Mouse (Mus musculus) retina, postnatal 7 days (tissue): ENCODE data around the gene Stard10.

Source experiments
- DNase-seq: peaks from one replicate; pipeline ENCODE4 v3.0.0-alpha.2; 2012; ENCODE audit warnings: low read depth, low spot score

Gene Stard10

DNA sequence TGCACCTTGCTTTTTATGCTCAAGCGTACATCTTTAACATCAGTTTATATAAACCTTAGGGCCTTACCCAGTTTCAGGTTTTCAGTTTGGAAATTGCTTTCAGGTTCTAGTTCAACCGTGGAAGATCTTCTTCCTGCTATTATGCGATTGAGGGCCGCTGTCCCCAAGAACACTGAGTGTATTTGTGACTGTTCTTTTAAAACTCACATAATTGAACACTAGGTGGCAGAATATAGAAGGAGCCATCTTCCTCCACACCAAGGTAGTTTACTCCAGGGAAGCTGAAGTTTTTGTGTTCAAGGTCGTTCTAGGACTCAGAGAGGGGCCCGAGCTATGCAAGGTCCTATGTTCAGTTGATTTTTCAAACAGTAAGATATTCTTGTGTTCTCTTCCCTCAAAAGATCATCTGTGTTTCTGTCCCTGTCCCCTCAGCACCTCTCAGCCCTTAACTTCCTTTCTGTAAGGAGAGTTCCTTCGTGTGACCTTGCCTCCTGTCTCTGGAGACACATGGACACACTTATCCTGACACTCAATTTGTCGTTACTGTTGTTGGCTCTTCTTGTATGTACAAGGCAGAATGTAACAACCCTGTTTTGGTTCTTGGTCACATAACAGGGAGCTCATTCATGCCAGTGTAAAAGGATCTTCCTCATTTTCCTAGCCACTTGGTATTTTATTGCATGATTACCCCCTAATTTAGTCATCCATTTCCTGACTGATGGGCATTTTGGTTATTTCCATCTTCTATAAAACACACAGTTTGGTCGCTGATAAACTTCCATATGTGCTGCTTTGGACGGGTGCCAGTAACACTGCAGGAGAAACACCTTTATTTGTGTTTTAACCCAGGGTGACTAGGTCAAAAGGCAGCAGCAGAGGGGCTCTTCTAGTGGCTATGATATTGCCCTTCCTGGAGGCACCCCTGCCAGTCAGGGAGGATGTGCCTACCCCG lies 51.3 kb downstream of the Stard10 start:
- DNase-seq: no peak

- no peak for DNase-seq
Observed at GRCm38 (mm10) chr7:101369666-101370065, 52.8 kb downstream of the Stard10 start.

DNA sequence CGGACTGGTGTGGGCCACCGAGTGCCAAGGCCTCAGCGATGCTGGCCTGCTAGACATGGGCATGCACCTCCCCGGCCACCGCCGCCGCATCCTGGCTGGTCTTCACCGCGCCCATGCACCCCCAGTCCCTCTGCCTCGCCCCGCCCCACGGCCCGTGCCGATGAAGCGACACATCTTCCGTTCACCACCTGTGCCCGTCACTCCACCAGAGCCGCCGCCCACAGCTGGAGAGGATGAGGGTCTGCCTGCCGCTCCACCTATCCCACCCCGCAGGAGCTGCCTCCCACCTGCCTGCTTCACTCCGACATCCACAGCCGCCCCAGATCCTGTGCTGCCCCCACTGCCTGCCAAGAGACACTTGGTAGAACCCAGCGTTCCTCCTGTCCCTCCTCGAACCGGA lies 56.2 kb downstream of the Stard10 start:
- no peak for DNase-seq

DNA sequence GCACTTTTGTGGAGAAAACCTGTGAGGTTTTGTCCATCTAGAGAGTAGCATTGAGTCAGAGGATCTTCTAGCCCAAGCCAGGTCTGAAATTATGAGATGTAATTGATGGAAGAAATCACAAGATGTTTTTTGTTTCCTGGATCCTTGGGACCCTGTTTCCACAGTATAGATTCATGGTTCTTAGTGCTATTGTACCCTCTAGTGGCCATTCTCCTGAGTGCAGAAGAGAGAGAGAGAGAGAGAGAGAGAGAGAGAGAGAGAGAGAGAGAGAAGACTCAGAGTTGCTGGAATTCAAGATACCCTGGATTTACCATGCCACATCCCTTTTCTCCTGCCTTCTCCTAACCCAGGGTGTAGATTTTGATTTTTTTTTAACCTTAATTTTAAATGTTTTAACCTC lies 57.3 kb downstream of the Stard10 start:
- peak; percentile 73 for DNase-seq

DNA sequence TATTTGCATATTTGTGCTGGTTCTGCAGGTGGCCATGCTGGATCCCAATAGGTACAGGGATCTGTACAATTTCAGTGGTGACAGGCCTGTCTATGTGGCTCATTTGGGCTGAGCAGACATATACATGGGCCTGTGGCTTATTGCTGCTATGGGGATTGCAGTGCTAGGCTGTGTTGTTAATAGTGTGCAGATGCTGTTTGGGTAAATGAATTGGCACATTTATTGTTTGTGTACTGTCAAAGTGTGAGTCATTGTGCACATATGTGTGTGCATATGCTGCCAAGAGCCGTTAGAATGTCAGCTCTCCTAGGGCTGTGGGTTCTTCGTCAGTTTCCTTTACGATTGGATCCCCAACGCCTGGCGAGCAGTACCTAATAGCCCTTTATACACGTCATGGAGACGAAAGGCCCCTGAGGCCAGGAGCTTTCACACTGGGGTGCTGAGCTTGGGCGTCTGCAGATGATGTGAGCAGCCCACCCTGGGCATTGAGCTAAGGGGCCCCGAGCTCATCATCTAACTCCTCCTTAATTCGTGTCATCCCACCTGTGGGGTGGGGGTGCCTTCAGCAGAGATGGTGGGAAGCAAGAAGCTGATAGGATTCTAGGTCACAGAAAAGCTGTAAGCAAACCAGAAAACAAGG lies 59.9 kb downstream of the Stard10 start:
- no peak for DNase-seq

DNA sequence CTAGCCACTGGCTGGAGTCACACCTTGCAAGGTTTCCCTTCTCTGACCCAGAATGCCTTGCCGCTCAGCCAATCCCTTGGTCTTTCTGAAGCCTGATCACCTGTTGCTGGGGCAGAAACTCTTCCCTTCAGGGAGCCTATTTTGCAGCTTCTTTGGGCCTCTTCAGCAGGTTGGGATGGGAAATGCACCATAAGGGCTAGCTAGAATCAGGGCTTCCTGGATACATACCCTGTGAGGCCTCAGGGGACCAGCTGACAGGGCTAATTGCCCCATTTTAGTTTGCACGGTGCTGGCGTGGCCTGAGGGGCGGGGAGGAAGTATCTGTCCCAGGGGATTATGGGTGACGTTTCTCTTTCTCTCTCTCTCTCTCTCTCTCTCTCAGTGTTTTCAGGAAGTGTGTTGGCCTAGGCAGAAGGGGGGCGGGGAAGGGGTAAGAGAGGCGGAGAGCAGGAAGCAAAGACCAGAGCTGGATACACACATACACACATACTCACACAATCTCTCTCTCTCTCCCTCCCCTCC lies 60.9 kb downstream of the Stard10 start:
- DNase-seq: peak; percentile 70

DNA sequence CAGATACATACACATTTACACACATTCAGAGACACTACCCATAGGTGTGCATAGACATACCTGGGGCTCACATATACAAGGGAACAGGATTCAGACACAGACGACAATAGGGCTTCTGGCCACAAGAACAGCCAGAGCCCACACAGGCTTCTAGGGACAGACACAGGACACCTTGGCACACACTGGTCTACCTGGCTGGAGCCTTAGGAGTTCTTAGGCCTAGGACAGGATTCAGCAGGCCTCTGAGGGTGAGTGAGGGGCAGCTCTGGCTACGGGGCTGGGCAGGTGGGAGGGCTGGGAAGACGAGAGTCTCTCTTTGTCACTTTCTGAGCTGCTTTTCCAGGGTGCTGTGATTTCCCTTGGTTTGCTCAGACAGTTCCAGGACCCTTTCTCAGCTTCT lies 61.4 kb downstream of the Stard10 start:
- DNase-seq: no peak

GRCm38 (mm10) chr7:101378796-101379465 lies 62.0 kb downstream of the Stard10 start:
- no peak for DNase-seq

DNA sequence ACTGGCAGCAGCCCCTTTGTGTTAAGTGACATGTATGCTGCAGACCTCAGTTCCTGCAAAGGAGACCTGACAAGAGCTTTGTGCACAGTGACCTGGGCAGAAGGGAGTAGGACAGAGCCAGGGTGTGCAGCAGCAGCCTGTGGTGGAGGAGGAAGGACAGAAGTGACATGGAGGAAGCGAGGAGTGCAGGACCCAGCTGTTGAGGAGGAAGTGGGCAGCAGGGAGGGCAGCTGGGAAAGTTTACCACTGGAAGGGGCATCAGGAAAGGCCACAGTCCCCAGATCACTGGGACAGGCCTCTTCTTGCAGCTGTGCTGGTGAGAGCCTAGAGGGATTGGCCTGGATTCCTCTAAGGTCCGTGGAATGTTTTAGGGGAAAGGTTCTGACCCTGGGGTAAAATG lies 62.8 kb downstream of the Stard10 start:
- no peak for DNase-seq

DNA sequence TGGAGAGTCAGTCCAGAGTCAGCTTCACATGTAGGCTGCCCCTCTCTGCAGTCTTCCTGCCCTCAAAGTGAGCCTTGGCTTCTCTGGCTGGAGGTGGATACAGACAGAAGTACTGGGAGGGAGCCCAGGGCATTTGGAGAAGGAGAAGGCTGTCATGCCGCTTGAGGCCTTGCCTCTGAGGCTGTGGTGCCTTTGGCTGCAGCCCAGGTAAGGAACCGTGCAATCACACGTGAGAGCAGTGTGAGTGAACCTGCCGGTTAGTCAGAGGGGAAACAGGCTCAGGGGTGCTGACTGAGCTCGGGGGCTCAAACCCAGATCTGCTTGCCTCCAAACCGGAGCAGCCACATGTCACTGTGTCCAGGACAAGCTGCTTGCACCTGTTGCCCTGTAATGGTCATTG lies 64.6 kb downstream of the Stard10 start:
- no peak for DNase-seq

DNA sequence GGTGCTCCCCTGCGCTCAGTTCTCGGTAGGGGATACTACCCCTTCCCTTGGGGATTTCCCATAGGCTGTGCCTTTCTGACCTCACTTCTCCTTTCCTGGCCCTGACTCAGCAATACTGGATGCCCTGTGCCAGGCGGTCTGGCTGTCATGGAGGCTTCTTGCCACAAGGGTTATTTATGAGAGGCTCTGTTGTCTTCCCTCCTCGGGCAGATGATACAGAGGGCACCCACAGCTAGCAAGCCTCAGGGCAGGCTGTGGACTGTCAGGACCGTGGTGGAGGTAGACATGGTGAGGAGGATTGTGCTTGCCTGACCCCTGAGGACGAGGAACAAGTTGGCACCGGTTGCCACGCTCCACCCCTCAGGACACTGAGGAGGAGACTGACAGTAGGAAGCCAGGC lies 65.5 kb downstream of the Stard10 start:
- DNase-seq: no peak

DNA sequence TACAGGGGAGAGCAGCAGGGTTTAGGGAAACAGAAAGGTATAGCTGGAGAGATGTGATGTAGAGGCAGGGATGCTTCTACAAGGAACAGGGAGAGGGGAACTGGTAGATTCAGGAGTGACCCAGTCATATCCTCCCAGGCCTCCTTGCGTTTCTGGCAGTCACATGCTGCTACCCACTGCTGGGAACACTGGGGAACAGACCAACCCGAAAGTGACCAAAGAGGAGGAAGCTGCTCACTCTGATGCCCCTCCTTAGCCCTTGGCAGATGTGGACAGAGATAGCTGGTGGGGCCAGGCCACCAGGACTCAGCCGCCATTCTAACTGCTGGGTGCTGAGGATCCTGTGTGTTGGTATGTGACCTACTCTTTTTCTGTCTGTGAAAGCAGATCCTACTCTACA lies 66.9 kb downstream of the Stard10 start:
- DNase-seq: no peak

- DNase-seq: no peak
Observed at GRCm38 (mm10) chr7:101384931-101385330, 68.0 kb downstream of the Stard10 start.

DNA sequence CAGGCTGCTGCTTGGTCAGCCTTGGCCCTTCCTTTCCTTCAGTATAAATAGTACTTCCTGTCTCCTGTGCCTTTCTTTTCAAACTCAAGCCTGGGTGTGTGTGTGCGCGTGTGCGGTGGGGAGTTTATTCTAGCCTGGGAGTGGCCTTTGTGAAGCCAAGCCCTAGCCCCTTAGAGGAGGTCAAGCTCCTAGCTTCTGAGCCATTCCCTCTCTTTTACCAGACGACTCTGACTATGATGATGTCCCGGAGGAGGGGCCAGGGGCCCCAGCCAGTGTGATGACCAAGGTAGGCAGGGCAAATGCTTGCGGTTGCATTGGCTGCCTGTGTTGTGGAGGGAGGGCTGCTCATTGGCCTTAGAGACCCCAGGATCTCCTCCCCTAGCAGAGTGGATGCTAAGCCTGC lies 68.4 kb downstream of the Stard10 start:
- no peak for DNase-seq

GRCm38 (mm10) chr7:101385866-101386452 lies 69.1 kb downstream of the Stard10 start:
- DNase-seq: no peak

DNA sequence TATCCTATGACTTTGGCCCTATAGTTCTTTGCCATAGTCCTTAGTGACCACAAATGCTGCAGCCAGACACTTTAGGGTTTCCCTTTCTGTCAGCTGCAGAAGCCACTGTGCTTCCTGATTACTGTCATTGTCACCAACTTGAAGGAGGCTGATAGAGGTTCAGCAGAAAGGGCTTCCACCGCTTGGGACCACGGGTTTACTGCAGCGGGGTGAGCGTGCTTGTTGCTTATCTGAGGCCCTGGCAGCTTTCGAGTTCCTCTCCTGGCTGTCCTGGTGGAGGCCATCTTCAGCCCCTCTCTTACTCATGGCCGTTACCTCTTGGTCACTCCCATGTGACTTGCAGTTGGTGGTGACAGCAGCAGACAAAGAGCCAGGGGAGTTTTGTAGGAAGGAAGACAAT lies 72.4 kb downstream of the Stard10 start:
- no peak for DNase-seq

- no peak for DNase-seq
Observed at GRCm38 (mm10) chr7:101391909-101392479, 75.1 kb downstream of the Stard10 start.

GRCm38 (mm10) chr7:101393015-101393414 lies 76.1 kb downstream of the Stard10 start:
- no peak for DNase-seq

- no peak for DNase-seq
Observed at GRCm38 (mm10) chr7:101393694-101394504, 77.0 kb downstream of the Stard10 start.

DNA sequence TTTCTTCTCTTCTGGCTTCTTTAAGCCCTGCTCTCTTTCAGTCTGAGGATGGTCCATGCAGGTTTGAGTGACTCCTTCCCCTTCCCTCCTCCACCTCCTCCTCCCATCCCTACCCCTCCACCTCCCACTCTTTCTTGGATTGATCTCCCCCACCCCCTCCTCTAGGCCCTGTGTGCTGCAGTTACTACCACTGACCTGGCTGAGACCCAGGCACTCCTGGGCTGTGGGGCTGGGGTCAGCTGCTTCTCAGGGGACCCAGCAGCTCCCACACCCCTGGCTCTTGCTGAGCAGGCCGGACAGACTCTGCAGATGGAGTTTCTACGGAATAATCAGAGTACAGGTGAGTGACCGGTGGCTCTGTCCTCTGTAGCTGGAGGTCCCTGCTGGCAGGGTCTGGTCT lies 77.7 kb downstream of the Stard10 start:
- no peak for DNase-seq

DNA sequence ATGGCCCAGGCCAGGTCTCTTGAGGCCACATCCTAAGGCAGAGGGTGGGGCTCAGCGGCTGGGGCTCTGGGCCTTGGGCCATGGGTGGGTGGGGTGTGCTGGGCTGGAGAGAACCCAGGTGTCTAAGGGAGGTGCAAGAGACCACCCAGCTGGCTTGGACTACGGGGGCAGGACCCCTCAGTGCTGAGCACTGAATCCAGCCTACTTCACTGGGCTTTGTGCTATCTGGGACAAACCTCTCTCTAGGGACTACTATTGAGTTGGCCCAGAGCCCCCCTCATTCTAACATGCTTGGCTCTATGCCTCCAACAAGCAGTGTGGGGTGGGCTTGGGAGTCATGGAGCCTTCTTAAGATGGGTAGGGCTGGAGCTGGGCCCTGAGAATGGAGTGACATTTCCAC lies 78.6 kb downstream of the Stard10 start:
- DNase-seq: no peak
